Mouse (Mus musculus): ENCODE measurements around the gene Sv2b. TPM values are rescaled to one million over a fixed set of nuclear protein-coding genes. Genes with fewer than 3 reads are reported as not detected.

Gene Sv2b
- polyA plus RNA-seq, 1 experiment from 2014 or later = 1.2 TPM

DNA sequence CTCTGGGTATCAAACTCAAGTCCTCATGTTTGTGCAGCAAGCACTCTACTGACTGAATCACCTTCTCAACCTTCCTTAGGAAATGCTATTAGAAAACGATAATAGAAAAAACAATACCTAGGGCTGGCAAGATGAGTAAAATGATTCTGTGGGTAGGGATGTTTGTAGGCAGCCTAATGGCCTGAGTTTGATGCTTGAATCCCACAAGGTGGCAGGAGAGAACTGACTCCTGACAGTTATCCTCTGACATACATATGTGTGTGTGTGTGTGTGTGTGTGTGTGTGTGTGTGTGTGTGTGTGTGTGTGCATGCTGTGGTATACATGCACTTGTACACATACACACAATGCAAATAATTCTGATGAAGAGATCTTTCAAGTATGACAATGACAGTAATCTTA lies 161.9 kb downstream of the Sv2b start:
- H3K9ac ChIP-seq (ENCODE audit: low read depth, low read length) = no peak overlapping the region
- no peak overlapping the region for H3K4me2 ChIP-seq (replicated peaks; ENCODE audit: low read depth, low read length)
- H3K36me3 ChIP-seq (ENCODE audit: control insufficient read depth, insufficient read depth, low read length) = no peaks in the 10 kb centered on the region
- H3K27me3 ChIP-seq (ENCODE audit: control insufficient read depth, insufficient read depth, low read length) = no peaks in the 10 kb centered on the region
- no peak overlapping the region for H3K27ac ChIP-seq (ENCODE audit: low read depth, low read length)
- no peaks in the 10 kb centered on the region for H3K9me3 ChIP-seq (ENCODE audit: control insufficient read depth, low read length)
- H3K4me3 ChIP-seq (ENCODE audit: low read length) = no peak overlapping the region
- H3K4me1 ChIP-seq (ENCODE audit: control insufficient read depth, insufficient read depth, low read length) = peaks cover 3% of the 10 kb centered on the region
- 56% methylated on average over 1 of the region's 1 CpGs for WGBS
- no peak for ATAC-seq (ENCODE audit: low FRiP score, low TSS enrichment)

DNA sequence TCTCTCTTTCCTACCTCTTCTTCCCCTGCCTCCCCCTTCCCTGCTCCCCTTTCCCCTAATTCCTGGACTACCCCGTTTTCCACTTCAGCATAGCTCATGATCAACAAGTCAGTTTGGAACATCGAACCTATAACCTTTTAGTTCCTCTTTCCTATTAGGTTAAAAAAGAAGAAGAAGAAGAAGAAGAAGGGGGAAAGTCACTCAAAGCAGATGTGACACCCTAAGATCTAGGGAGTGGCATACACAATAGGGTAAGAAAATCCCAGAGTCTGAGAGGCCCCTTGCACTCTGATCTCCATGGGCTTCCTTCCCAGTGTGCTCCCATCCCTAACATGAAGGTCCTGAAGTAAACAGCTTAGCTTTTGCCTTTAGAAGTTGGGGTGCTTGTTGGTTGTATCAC lies 166.3 kb downstream of the Sv2b start:
- H3K36me3 ChIP-seq (ENCODE audit: control insufficient read depth, insufficient read depth, low read length) = no peaks in the 10 kb centered on the region
- peaks cover 8% of the 10 kb centered on the region for H3K4me1 ChIP-seq (ENCODE audit: control insufficient read depth, insufficient read depth, low read length)
- no peak overlapping the region for H3K4me3 ChIP-seq (ENCODE audit: low read length)
- no peak overlapping the region for H3K27ac ChIP-seq (ENCODE audit: low read depth, low read length)
- no peak overlapping the region for H3K4me2 ChIP-seq (replicated peaks; ENCODE audit: low read depth, low read length)
- H3K9me3 ChIP-seq (ENCODE audit: control insufficient read depth, low read length) = no peaks in the 10 kb centered on the region
- WGBS = 39% methylated on average over 2 of the region's 2 CpGs
- H3K27me3 ChIP-seq (ENCODE audit: control insufficient read depth, insufficient read depth, low read length) = no peaks in the 10 kb centered on the region
- ATAC-seq (ENCODE audit: low FRiP score, low TSS enrichment) = no peak
- H3K9ac ChIP-seq (ENCODE audit: low read depth, low read length) = no peak overlapping the region

DNA sequence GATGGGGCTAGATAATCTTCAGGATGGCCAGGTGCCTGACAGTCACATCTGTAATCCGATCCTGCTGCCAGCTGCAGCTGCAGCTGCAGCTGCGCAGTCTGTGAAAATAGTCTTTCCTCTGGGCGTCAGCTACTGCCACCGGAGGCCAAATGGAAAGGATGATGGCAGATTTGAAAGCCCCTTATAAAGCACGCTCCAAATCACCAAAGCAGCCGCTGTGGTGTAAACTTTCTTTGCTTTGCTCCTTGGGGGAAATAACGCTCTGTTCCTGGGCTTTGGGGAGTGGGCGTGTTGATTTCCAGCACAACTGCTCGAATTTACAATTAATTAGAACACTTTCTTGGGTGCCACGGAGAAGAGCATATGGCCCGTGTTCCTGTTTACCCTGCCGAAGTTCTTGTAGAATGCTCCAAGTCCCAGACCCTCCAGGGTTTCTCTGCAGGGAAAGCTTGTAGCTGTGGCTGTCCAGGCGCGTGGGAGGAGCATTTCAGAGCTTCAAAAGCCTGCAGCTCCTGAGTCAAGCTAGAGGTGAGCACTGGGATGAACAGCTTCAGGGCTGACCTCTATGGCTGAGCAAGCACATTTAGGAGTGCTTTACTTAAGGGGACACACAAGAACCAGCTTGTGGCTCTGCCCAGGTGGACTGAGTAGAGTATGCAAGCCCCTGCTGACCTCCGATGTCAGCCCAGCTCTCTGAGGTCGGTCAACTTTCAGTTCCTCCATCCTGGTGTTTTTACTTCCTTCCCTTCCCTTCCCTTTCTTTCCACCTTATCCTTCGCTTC lies 167.0 kb downstream of the Sv2b start:
- ATAC-seq (ENCODE audit: low FRiP score, low TSS enrichment) = peak; percentile 70
- no peaks in the 10 kb centered on the region for H3K9me3 ChIP-seq (ENCODE audit: control insufficient read depth, low read length)
- H3K36me3 ChIP-seq (ENCODE audit: control insufficient read depth, insufficient read depth, low read length) = no peaks in the 10 kb centered on the region
- no peaks in the 10 kb centered on the region for H3K27me3 ChIP-seq (ENCODE audit: control insufficient read depth, insufficient read depth, low read length)
- H3K9ac ChIP-seq (ENCODE audit: low read depth, low read length) = peak overlapping the region; percentile 28; the same call in 1 of the 2 replicates
- peak overlapping the region; percentile 50 for H3K4me2 ChIP-seq (replicated peaks; ENCODE audit: low read depth, low read length)
- H3K4me3 ChIP-seq (ENCODE audit: low read length) = peak overlapping the region; percentile 23; the same call in 1 of the 2 replicates
- H3K4me1 ChIP-seq (ENCODE audit: control insufficient read depth, insufficient read depth, low read length) = peaks cover 8% of the 10 kb centered on the region
- peak overlapping the region; percentile 13; the same call in 1 of the 2 replicates for H3K27ac ChIP-seq (ENCODE audit: low read depth, low read length)
- 6% methylated on average over 17 of the region's 17 CpGs for WGBS

DNA sequence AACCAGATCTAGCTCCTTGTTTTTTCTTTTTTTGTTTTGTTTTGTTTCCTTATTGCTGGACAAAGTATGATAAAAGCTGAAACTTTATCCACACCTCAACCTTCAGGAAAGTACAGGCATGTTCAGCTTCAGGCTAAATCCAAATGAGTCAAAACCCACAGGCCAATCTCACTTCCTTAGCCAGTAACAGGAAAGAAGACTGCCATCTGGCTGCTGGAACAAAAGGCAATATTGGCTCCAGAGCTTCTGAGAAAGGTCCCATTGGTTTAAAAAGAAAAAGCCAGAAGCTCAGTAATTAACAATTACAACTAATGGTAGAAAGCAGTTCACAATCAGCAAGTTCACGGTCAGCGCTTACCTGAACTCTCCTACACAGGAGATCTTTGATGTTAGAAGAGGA lies 169.8 kb downstream of the Sv2b start:
- Histone ChIP-seq H3K4me2 (replicated peaks; ENCODE audit: low read depth, low read length) (no peak overlapping the region), H3K9me3 (ENCODE audit: control insufficient read depth, low read length) (no peaks in the 10 kb centered on the region), H3K9ac (ENCODE audit: low read depth, low read length) (no peak overlapping the region), H3K27ac (ENCODE audit: low read depth, low read length) (no peak overlapping the region), H3K4me3 (ENCODE audit: low read length) (no peak overlapping the region), H3K27me3 (ENCODE audit: control insufficient read depth, insufficient read depth, low read length) (no peaks in the 10 kb centered on the region), H3K36me3 (ENCODE audit: control insufficient read depth, insufficient read depth, low read length) (no peaks in the 10 kb centered on the region), H3K4me1 (ENCODE audit: control insufficient read depth, insufficient read depth, low read length) (peaks cover 8% of the 10 kb centered on the region)
- WGBS = 77% methylated on average over 2 of the region's 2 CpGs
- ATAC-seq (ENCODE audit: low FRiP score, low TSS enrichment) = no peak

DNA sequence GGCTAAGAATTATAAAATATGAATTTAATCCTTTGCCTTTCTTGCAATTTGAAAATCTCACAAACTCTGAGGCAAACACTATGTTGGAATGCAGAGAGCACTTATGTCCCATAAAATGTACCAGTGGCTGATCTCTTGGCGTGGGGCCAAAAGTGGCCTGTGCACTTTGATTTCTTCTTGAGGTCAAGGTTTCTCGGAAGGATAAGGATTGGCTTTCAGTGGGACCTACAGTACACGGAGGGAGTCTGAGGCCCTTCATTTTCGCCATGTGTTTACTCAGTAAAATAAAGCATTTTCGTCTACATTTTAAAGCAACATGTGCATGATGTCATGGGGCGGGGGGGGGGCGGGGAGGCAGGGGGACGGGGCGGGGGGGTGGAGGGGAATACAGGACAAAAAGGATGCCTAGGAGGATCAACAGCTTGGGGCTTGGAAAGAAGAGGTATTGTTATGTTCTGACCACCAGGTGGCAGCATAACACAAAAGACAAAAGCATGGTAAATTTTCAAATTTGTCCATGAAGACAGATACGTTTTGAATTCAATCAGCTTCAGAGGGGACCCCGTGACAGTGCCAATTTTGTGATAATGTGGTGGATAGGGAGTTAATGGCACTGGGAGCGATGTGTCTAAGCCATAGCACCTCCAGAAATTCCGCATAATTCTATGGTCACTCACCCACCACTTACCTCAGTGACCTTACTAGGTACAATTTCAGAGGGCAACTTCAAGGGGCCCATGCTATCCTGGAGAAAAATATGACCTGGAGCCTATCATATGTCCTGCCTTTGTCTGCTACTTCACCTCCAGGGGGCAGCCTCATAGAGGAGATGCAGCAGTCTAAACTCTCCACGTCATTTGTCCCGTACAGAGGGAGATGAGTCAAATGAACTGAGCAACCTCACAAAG lies 174.1 kb downstream of the Sv2b start:
- H3K27me3 ChIP-seq (ENCODE audit: control insufficient read depth, insufficient read depth, low read length) = no peaks in the 10 kb centered on the region
- WGBS = 23% methylated on average over 15 of the region's 15 CpGs
- ATAC-seq (ENCODE audit: low FRiP score, low TSS enrichment) = peak; percentile 62
- no peak overlapping the region for H3K9ac ChIP-seq (ENCODE audit: low read depth, low read length)
- no peak overlapping the region for H3K27ac ChIP-seq (ENCODE audit: low read depth, low read length)
- no peaks in the 10 kb centered on the region for H3K36me3 ChIP-seq (ENCODE audit: control insufficient read depth, insufficient read depth, low read length)
- no peak overlapping the region for H3K4me2 ChIP-seq (replicated peaks; ENCODE audit: low read depth, low read length)
- H3K9me3 ChIP-seq (ENCODE audit: control insufficient read depth, low read length) = no peaks in the 10 kb centered on the region
- H3K4me1 ChIP-seq (ENCODE audit: control insufficient read depth, insufficient read depth, low read length) = no peaks in the 10 kb centered on the region
- no peak overlapping the region for H3K4me3 ChIP-seq (ENCODE audit: low read length)

DNA sequence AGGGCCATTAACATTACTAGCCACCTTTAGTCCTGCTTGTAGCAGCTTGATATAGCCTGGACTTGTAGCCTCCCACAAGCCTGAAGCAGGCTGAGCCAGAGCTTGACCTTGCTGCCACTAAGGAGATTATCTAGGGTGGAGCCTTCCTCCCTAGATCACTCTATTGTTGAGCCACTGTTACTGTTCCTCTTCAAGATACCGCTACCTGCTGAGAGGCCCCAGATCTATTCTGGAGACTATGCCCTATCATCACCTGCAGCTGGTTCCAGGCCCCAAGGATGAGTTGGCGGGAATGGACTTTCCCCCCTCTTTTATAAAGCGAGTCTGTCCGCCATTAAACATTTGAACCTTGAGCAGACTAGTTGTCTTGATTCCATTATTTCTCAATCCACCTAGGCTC lies 181.0 kb downstream of the Sv2b start:
- Histone ChIP-seq H3K27ac (ENCODE audit: low read depth, low read length) (no peak overlapping the region), H3K9me3 (ENCODE audit: control insufficient read depth, low read length) (no peaks in the 10 kb centered on the region), H3K4me1 (ENCODE audit: control insufficient read depth, insufficient read depth, low read length) (no peaks in the 10 kb centered on the region), H3K27me3 (ENCODE audit: control insufficient read depth, insufficient read depth, low read length) (no peaks in the 10 kb centered on the region), H3K4me2 (replicated peaks; ENCODE audit: low read depth, low read length) (no peak overlapping the region), H3K9ac (ENCODE audit: low read depth, low read length) (no peak overlapping the region), H3K4me3 (ENCODE audit: low read length) (no peak overlapping the region), H3K36me3 (ENCODE audit: control insufficient read depth, insufficient read depth, low read length) (no peaks in the 10 kb centered on the region)
- ATAC-seq (ENCODE audit: low FRiP score, low TSS enrichment) = no peak
- 92% methylated on average over 4 of the region's 4 CpGs for WGBS

DNA sequence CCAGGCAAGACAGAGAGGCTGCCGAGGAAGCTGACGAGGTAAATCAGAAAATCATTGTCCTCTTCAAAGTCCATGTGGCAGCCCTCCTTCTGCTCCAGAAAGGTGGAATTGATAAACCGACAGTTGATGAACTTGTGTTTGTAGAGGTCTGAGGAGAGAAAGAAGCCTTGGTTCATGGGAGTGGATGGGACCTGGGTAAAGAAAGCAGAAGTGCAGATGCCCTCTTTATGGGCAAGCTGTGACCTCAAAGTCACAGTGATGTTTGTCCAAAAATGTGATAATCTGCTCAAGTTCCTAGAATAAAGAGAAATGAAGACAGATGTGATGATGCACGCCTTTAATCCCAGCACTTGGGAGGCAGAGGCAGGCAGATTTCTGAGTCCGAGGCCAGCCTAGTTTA lies 185.0 kb downstream of the Sv2b start:
- ATAC-seq (ENCODE audit: low FRiP score, low TSS enrichment) = no peak
- whole genome bisulfite sequencing = 90% methylated on average over 5 of the region's 5 CpGs
- H3K9ac ChIP-seq (ENCODE audit: low read depth, low read length) = no peak overlapping the region

DNA sequence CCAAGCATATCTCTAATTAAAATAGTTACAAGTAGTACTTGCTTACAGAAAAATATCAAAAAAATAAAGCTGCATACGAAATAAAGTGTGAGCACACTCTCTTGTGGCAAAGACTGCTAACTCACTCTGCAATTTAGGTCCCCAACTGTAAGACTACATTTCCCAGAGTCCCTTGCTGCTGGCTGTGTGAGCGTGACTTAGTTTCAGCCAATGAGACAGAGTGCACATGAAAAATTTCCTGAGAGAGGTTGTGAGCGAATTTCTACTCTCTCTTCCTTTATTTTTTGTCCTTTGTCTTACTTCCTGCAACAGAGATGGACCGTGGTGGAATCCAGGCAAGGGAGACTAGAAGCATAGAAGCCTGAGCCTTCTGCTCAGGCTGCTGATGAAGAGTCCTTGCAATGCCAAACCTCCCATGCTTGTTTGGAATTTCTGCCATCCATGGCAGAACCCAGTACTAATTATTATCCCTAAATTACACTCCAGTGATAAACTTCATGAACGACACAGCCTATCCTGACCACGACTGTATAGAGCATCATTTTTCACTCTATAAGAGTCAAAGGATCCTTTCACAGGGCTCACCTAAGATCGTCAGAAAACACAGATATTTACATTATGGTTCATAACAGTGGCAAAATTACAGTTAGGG lies 190.9 kb downstream of the Sv2b start:
- H3K9ac ChIP-seq (ENCODE audit: low read depth, low read length) = no peak overlapping the region
- H3K4me2 ChIP-seq (replicated peaks; ENCODE audit: low read depth, low read length) = peak overlapping the region; percentile 38
- WGBS = 41% methylated on average over 7 of the region's 7 CpGs
- H3K4me3 ChIP-seq (ENCODE audit: low read length) = peak overlapping the region; percentile 15; the same call in 1 of the 2 replicates
- no peaks in the 10 kb centered on the region for H3K4me1 ChIP-seq (ENCODE audit: control insufficient read depth, insufficient read depth, low read length)
- no peak overlapping the region for H3K27ac ChIP-seq (ENCODE audit: low read depth, low read length)
- no peaks in the 10 kb centered on the region for H3K27me3 ChIP-seq (ENCODE audit: control insufficient read depth, insufficient read depth, low read length)
- no peaks in the 10 kb centered on the region for H3K36me3 ChIP-seq (ENCODE audit: control insufficient read depth, insufficient read depth, low read length)
- peak; percentile 85 for ATAC-seq (ENCODE audit: low FRiP score, low TSS enrichment)
- no peaks in the 10 kb centered on the region for H3K9me3 ChIP-seq (ENCODE audit: control insufficient read depth, low read length)

More for the DNA sequence above, 185.0 kb downstream of the Sv2b start:
- no peaks in the 10 kb centered on the region for H3K27me3 ChIP-seq (ENCODE audit: control insufficient read depth, insufficient read depth, low read length)
- no peak overlapping the region for H3K27ac ChIP-seq (ENCODE audit: low read depth, low read length)
- H3K9me3 ChIP-seq (ENCODE audit: control insufficient read depth, low read length) = no peaks in the 10 kb centered on the region
- H3K4me3 ChIP-seq (ENCODE audit: low read length) = no peak overlapping the region
- H3K4me2 ChIP-seq (replicated peaks; ENCODE audit: low read depth, low read length) = no peak overlapping the region
- H3K4me1 ChIP-seq (ENCODE audit: control insufficient read depth, insufficient read depth, low read length) = no peaks in the 10 kb centered on the region
- no peaks in the 10 kb centered on the region for H3K36me3 ChIP-seq (ENCODE audit: control insufficient read depth, insufficient read depth, low read length)

Measured in kidney, embryonic 14.5 days (tissue).